Mouse (Mus musculus) heart, adult 2 months (tissue): ENCODE results near the gene Flad1.

Source experiments
- CTCF ChIP-seq: fragments of 200-600 bp; IDR thresholded peaks from 2 replicates; pipeline ENCODE4 v1.8.1; 2022; ENCODE audit warnings: antibody characterized with exemption, mild to moderate bottlenecking, moderate library complexity
- EP300 ChIP-seq: fragments of 200-500 bp; IDR thresholded peaks from 2 replicates; pipeline ENCODE4 v1.6.1; 2011; ENCODE audit warnings: low read depth, low read length, control low read depth; ENCODE audit not compliant: insufficient read depth
- POLR2A ChIP-seq: fragments of 200-500 bp; IDR thresholded peaks from 2 replicates; pipeline ENCODE4 v1.6.1; 2011; ENCODE audit warnings: mild to moderate bottlenecking, low read depth, low read length, control low read depth; ENCODE audit not compliant: insufficient read depth

DNA sequence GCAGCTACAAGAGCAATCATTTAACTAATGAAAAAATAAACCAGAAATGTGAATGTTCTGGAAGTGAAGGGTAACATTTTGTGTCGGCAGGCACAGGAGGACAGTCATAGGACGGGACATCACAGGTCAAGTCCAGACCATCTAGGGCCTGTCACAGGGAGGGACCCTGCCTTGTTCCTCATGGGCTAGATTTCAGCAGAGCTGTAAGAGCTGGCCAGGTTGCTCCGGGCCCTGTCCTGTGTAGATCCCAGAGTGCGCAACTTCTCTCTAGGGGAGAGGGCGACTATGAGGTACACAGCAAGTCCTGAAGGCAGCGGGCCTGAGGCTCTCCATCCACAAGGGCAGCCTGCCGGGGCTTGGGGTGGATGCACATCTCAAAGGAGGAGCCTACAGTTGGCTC lies 50.0 kb downstream of the Flad1 start, which contains the start of gene Dcst2:
- TF ChIP-seq POLR2A (no peak), CTCF (no peak), EP300 (no peak)
